Mouse (Mus musculus): ENCODE data around the gene Olfr629. TPM values are rescaled to one million over a fixed set of nuclear protein-coding genes. Genes with fewer than 3 reads are reported as not detected.

The Olfr629 gene
- total RNA-seq (2012; rRNA removed) (not detected in 2 replicates), total RNA-seq (2014; rRNA removed) (not detected in 2 replicates), polyA plus RNA-seq (2012; ENCODE audit: insufficient read length, low read depth) (not detected in 2 replicates)

DNA sequence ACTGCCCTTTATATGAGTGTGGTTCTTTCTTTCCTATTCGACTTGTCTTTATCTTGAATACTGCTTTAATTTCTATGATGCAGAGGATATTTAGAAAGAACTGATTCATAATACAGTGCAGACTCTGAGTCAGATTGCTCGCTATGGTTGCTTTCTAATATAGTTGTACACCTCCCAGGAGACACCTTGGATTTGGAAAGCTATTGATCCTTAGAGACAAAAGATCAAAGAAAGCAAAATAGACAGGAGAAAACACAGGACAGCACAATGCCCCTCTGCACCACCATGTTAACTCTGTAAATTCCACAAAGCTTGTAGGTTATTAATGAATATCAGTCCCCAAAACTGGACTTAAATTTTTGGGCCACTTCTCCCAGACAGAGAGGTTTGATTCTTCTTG is at the start of gene Olfr629:
Gene Olfr629 (minus strand): TSS at position 101 of the 400 bp plus-strand sequence.
- in situ Hi-C loops (cut with MboI; ENCODE audit: low pct_ligation_motif_present, low pct_unique_long_range_greater_than_20kb, low sequenced_read_pairs) = no loop called here
- TF ChIP-seq KAT2A (IDR thresholded peaks at IDR 0.05; ENCODE audit: insufficient replicate concordance, low read length) = no peak
- TF ChIP-seq HCFC1 (IDR thresholded peaks at IDR 0.05; ENCODE audit: low read depth, low read length) = no peak
- no peak for TF ChIP-seq SMC3 (IDR thresholded peaks at IDR 0.05; ENCODE audit: low read depth, low read length)
- TF ChIP-seq SIN3A (IDR thresholded peaks at IDR 0.05; ENCODE audit: low read length) = no peak
- TF ChIP-seq E2F4 (IDR thresholded peaks at IDR 0.05; ENCODE audit: insufficient replicate concordance, low read depth, low read length) = no peak
- TF ChIP-seq TBP (conservative IDR thresholded peaks at IDR 0.05; ENCODE audit: low read depth, low read length) = no peak
- TF ChIP-seq ZMIZ1 (IDR thresholded peaks at IDR 0.05; ENCODE audit: low read depth, low read length) = no peak
- no peak for TF ChIP-seq ELF1 (IDR thresholded peaks at IDR 0.05; ENCODE audit: low read depth, low read length)
- no peak for TF ChIP-seq MEF2A (IDR thresholded peaks at IDR 0.05; ENCODE audit: borderline replicate concordance, low read depth, low read length)
- TF ChIP-seq BHLHE40 (IDR thresholded peaks at IDR 0.05; ENCODE audit: low read depth, low read length) = no peak

GRCm38 (mm10) chr7:103792669-103793388 is 48.1 kb upstream of the Olfr629 start:
- DNase-seq (ENCODE audit: extremely low read depth) = peak; percentile 52
- in situ Hi-C loops (cut with MboI; ENCODE audit: low pct_ligation_motif_present, low pct_unique_long_range_greater_than_20kb, low sequenced_read_pairs) (no loop called here), dilution Hi-C loops (cut with MboI; ENCODE audit: extremely low pct_ligation_motif_present, extremely low pct_unique_long_range_greater_than_20kb, low sequenced_read_pairs) (no loop called here)
- H3K4me3 ChIP-seq (replicated peaks in 1 of 3; ENCODE audit: low read depth in 2 of 3, low read length in 2 of 3, poor library complexity in 1 of 3) = no peak overlapping the region
- H3K9ac ChIP-seq (ENCODE audit: insufficient read depth, low read depth) = no peak overlapping the region
- TF ChIP-seq CTCF (conservative IDR thresholded peaks at IDR 0.05 in 1 of 2, IDR thresholded peaks at IDR 0.05 in 1 of 2; ENCODE audit: low read depth in 2 of 2, low read length in 2 of 2) (peak; percentile 27 to 65; a peak in 3 of 4 replicates), MXI1 (IDR thresholded peaks at IDR 0.05; ENCODE audit: low read depth, low read length) (no peak), RAD21 (IDR thresholded peaks at IDR 0.05; ENCODE audit: low read depth, low read length) (peak; percentile 54), MAZ (IDR thresholded peaks at IDR 0.05; ENCODE audit: low read depth, low read length) (0 out of 2 replicates have a peak, but pooled peaks have one; percentile 24), SMC3 (IDR thresholded peaks at IDR 0.05; ENCODE audit: low read depth, low read length) (peak; percentile 55), MEF2A (IDR thresholded peaks at IDR 0.05; ENCODE audit: borderline replicate concordance, low read depth, low read length) (no peak)
- no peaks in the 10 kb centered on the region for H3K36me3 ChIP-seq (replicated peaks in 1 of 2; ENCODE audit: control insufficient read depth in 1 of 2, insufficient read depth in 1 of 2, low read length in 1 of 2)
- no peaks in the 10 kb centered on the region for H3K9me3 ChIP-seq (replicated peaks; ENCODE audit: low read length)
- no peaks in the 10 kb centered on the region for H3K27me3 ChIP-seq (replicated peaks)
- no peaks in the 10 kb centered on the region for H3K79me2 ChIP-seq (replicated peaks; ENCODE audit: control insufficient read depth, extremely low read depth, insufficient read depth, poor library complexity, severe bottlenecking)
- H3K4me1 ChIP-seq (ENCODE audit: control insufficient read depth in 1 of 2, insufficient read depth in 2 of 2) = no peaks in the 10 kb centered on the region
- H3K27ac ChIP-seq (ENCODE audit: insufficient read depth, low read depth) = no peak overlapping the region
- H3K4me2 ChIP-seq (ENCODE audit: insufficient read depth, low read depth, poor library complexity, severe bottlenecking) = no peak overlapping the region

More for the DNA sequence above, at the start of gene Olfr629:
- H3K36me3 ChIP-seq (replicated peaks in 1 of 2; ENCODE audit: control insufficient read depth in 1 of 2, insufficient read depth in 1 of 2, low read length in 1 of 2) = no peaks in the 10 kb centered on the region
- H3K4me2 ChIP-seq (ENCODE audit: insufficient read depth, low read depth, poor library complexity, severe bottlenecking) = no peak within 1 kb of the TSS
- no peaks in the 10 kb centered on the region for H3K4me1 ChIP-seq (ENCODE audit: control insufficient read depth in 1 of 2, insufficient read depth in 2 of 2)
- no peaks in the 10 kb centered on the region for H3K27me3 ChIP-seq (replicated peaks)
- no peak within 1 kb of the TSS for H3K4me3 ChIP-seq (replicated peaks in 1 of 3; ENCODE audit: low read depth in 2 of 3, low read length in 2 of 3, poor library complexity in 1 of 3)
- H3K27ac ChIP-seq (ENCODE audit: insufficient read depth, low read depth) = no peak within 1 kb of the TSS
- H3K9ac ChIP-seq (ENCODE audit: insufficient read depth, low read depth) = no peak within 1 kb of the TSS
- H3K9me3 ChIP-seq (replicated peaks; ENCODE audit: low read length) = no peaks in the 10 kb centered on the region
- no peak for DNase-seq (ENCODE audit: extremely low read depth)
- dilution Hi-C loops (cut with MboI; ENCODE audit: extremely low pct_ligation_motif_present, extremely low pct_unique_long_range_greater_than_20kb, low sequenced_read_pairs) = no loop called here
- H3K79me2 ChIP-seq (replicated peaks; ENCODE audit: control insufficient read depth, extremely low read depth, insufficient read depth, poor library complexity, severe bottlenecking) = no peaks in the 10 kb centered on the region

All from CH12.LX (cell line).